In genomic region chr12:105016639-105017038, GRCm38 (mm10) we compare ENCODE assay signal across 13 mouse cellular contexts. TPM values are rescaled to one million over a fixed set of nuclear protein-coding genes. Genes with fewer than 3 reads are reported as not detected.
A peak's percentile ranks its signal among the peaks of the same experiment; 100 is the strongest.
DNase-seq lines count a peak whose midpoint lies in the region; ATAC-seq and TF ChIP-seq lines count a peak whose summit lies in the region.
"Had no signal": no experiment of that assay in that cellular context is flagged by ENCODE, and none has a peak within 500 bp of the region (broad histone marks: within the 10 kb centered on the region; RNA-seq: fewer than 3 reads in every experiment).

No protein-coding gene starts in this region.

- WGBS in kidney, embryonic 14.5 days, result 67% methylated on average over 10 of the region's 10 CpGs
- WGBS in lung, postnatal 0 days, result 75% methylated on average over 10 of the region's 10 CpGs

- no peak for TF ChIP-seq POLR2A in embryonic fibroblast, embryonic 13.5 days (IDR thresholded peaks at IDR 0.05; ENCODE audit: low read depth, low read length)

- H3K27ac ChIP-seq in layer of hippocampus, adult 2 months, result peak overlapping the region; percentile 78
- peak overlapping the region; percentile 56 for H3K27ac ChIP-seq in embryonic fibroblast, embryonic 13.5 days (ENCODE audit: insufficient read depth, low read length)
- peak overlapping the region; percentile 62; the same call in 1 of the 2 replicates for H3K27ac ChIP-seq in kidney, embryonic 14.5 days (ENCODE audit: low read depth, low read length)
- H3K27ac ChIP-seq in lung, postnatal 0 days (ENCODE audit: low read length), result no peak overlapping the region
- H3K27ac ChIP-seq: lung, embryonic 15.5 days had no signal

- no peak for DNase-seq in layer of hippocampus, adult 2 months (ENCODE audit: low spot score in 2 of 2)
- no peak for DNase-seq in layer of hippocampus, postnatal 14 days (ENCODE audit: low spot score in 2 of 2)
- DNase-seq in lung, postnatal 0 days (ENCODE audit: low spot score), result no peak
- DNase-seq: adrenal gland, postnatal 25 days; gastrocnemius, postnatal 14 days; heart, postnatal 10 days; right cerebral cortex, postnatal 25 days had no signal

- H3K27me3 ChIP-seq in kidney, embryonic 14.5 days (ENCODE audit: control insufficient read depth, insufficient read depth, low read length), result no peaks in the 10 kb centered on the region
- no peaks in the 10 kb centered on the region for H3K27me3 ChIP-seq in lung, postnatal 0 days (replicated peaks; ENCODE audit: insufficient read depth, low read length)

- H3K9me3 ChIP-seq in kidney, embryonic 14.5 days (ENCODE audit: control insufficient read depth, low read length), result no peaks in the 10 kb centered on the region
- no peaks in the 10 kb centered on the region for H3K9me3 ChIP-seq in lung, postnatal 0 days (ENCODE audit: low read length)
- H3K9me3 ChIP-seq: lung, embryonic 15.5 days had no signal

- peak; percentile 67; the same call in 1 of the 2 replicates for ATAC-seq in kidney, embryonic 14.5 days (ENCODE audit: low FRiP score, low TSS enrichment)
- peak; percentile 5; the same call in 1 of the 2 replicates for ATAC-seq in megakaryocyte-erythroid progenitor cell, adult 5-6 weeks (replicated peaks; ENCODE audit: low FRiP score, low TSS enrichment, poor library complexity, severe bottlenecking)
- ATAC-seq in monocyte, adult 5-6 weeks (replicated peaks; ENCODE audit: insufficient number of reproducible peaks, low FRiP score, low TSS enrichment, poor library complexity, severe bottlenecking), result no peak
- ATAC-seq in lung, postnatal 0 days, result no peak

- H3K4me3 ChIP-seq in layer of hippocampus, adult 2 months, result no peak overlapping the region
- no peak overlapping the region for H3K4me3 ChIP-seq in embryonic fibroblast, embryonic 13.5 days (ENCODE audit: insufficient read depth, low read length)
- no peak overlapping the region for H3K4me3 ChIP-seq in kidney, embryonic 14.5 days (ENCODE audit: low read length)
- no peak overlapping the region for H3K4me3 ChIP-seq in lung, postnatal 0 days (ENCODE audit: low read depth, low read length)
- H3K4me3 ChIP-seq: lung, embryonic 15.5 days; myocyte had no signal

- H3K4me1 ChIP-seq in embryonic fibroblast, embryonic 13.5 days (ENCODE audit: control insufficient read depth, insufficient read depth, low read length), result peaks cover 12% of the 10 kb centered on the region
- H3K4me1 ChIP-seq in kidney, embryonic 14.5 days (ENCODE audit: control insufficient read depth, insufficient read depth, low read length), result 0 out of 2 replicates have a peak, but pooled peaks cover 5% of the 10 kb centered on the region
- no peaks in the 10 kb centered on the region for H3K4me1 ChIP-seq in lung, postnatal 0 days (ENCODE audit: insufficient read depth, low read depth, low read length)

- TF ChIP-seq EP300 in lung, postnatal 0 days (IDR thresholded peaks at IDR 0.05), result no peak

- no peak for TF ChIP-seq CTCF in layer of hippocampus, adult 2 months (conservative IDR thresholded peaks at IDR 0.05)
- no peak for TF ChIP-seq CTCF in embryonic fibroblast, embryonic 13.5 days (IDR thresholded peaks at IDR 0.05; ENCODE audit: borderline replicate concordance, insufficient read depth, low read length)
- TF ChIP-seq CTCF in lung, postnatal 0 days (IDR thresholded peaks at IDR 0.05), result no peak

- no peak overlapping the region for H3K4me2 ChIP-seq in kidney, embryonic 14.5 days (replicated peaks; ENCODE audit: low read depth, low read length)
- H3K4me2 ChIP-seq in lung, postnatal 0 days (replicated peaks; ENCODE audit: low read depth, low read length), result no peak overlapping the region
- H3K4me2 ChIP-seq: lung, embryonic 15.5 days had no signal

- no peak overlapping the region for H3K9ac ChIP-seq in kidney, embryonic 14.5 days (ENCODE audit: low read depth, low read length)
- no peak overlapping the region for H3K9ac ChIP-seq in lung, postnatal 0 days (replicated peaks; ENCODE audit: low read depth)
- H3K9ac ChIP-seq: lung, embryonic 15.5 days had no signal

- H3K36me3 ChIP-seq in kidney, embryonic 14.5 days (ENCODE audit: control insufficient read depth, insufficient read depth, low read length), result no peaks in the 10 kb centered on the region
- H3K36me3 ChIP-seq in lung, postnatal 0 days (ENCODE audit: insufficient read depth, low read length), result no peaks in the 10 kb centered on the region
- H3K36me3 ChIP-seq: lung, embryonic 15.5 days had no signal

RNA-seq across cellular contexts. Expression of gene Syne3, which starts 7.0 kb away (rescaled TPM):
- 1 to 10 TPM; 1.7 to 1.8 TPM for total RNA-seq in layer of hippocampus, adult 2 months (2021)
- 1 to 10 TPM; 1.2 to 2.1 TPM for total RNA-seq in layer of hippocampus, postnatal 14 days (2021)
- polyA plus RNA-seq in embryonic fibroblast, embryonic 13.5 days (2011; ENCODE audit: insufficient read length, low read depth, missing spikeins), result 13.6 and 15.9 TPM in 2 replicates
- polyA plus RNA-seq in kidney, embryonic 14.5 days (2014; fragmentation: Nextera tagmentation; extraction: Ambion mirVana), result 0.24 and 0.51 TPM in 2 replicates
- 10.9 and 15.7 TPM in 2 replicates for total RNA-seq in megakaryocyte-erythroid progenitor cell, adult 5-6 weeks (2014; fragmentation: Nextera tagmentation)
- total RNA-seq in megakaryocyte-erythroid progenitor cell, adult 5-6 weeks (2017), result 9.1 and 9.7 TPM in 2 replicates
- 44.7 to 96.7 TPM (median 53.9 TPM) in 3 replicates for total RNA-seq in monocyte, adult 5-6 weeks (2017)
- 1.1 and 1.2 TPM in 2 replicates for polyA plus RNA-seq in lung, postnatal 0 days (2015; fragmentation: Nextera tagmentation; extraction: Ambion mirVana)

RNA-seq across cellular contexts. Expression of gene Glrx5, which starts 15.8 kb away (rescaled TPM):
- total RNA-seq in layer of hippocampus, adult 2 months (2021), result 10 to 100 TPM; 43.9 to 47.0 TPM
- 10 to 100 TPM; 57.1 to 65.6 TPM for total RNA-seq in layer of hippocampus, postnatal 14 days (2021)
- polyA plus RNA-seq in embryonic fibroblast, embryonic 13.5 days (2011; ENCODE audit: insufficient read length, low read depth, missing spikeins), result 37.6 and 45.1 TPM in 2 replicates
- 161 and 195 TPM in 2 replicates for polyA plus RNA-seq in kidney, embryonic 14.5 days (2014; fragmentation: Nextera tagmentation; extraction: Ambion mirVana)
- 112 and 193 TPM in 2 replicates for total RNA-seq in megakaryocyte-erythroid progenitor cell, adult 5-6 weeks (2014; fragmentation: Nextera tagmentation)
- total RNA-seq in megakaryocyte-erythroid progenitor cell, adult 5-6 weeks (2017), result 59.2 and 86.9 TPM in 2 replicates
- 6.8 to 10.9 TPM (median 10.2 TPM) in 3 replicates for total RNA-seq in monocyte, adult 5-6 weeks (2017)
- polyA plus RNA-seq in lung, postnatal 0 days (2015; fragmentation: Nextera tagmentation; extraction: Ambion mirVana), result 126 and 127 TPM in 2 replicates

Comparison
In these comparisons a context has a peak if more than half of its experiments do, and no peak if none do; other contexts are left out.
1. ATAC-seq: peak in kidney, embryonic 14.5 days (single experiment) and megakaryocyte-erythroid progenitor cell, adult 5-6 weeks (single experiment); none in monocyte, adult 5-6 weeks (single experiment) and lung, postnatal 0 days (single experiment).